Mouse (Mus musculus): Measurements from ENCODE around the gene Fsip1.

DNA sequence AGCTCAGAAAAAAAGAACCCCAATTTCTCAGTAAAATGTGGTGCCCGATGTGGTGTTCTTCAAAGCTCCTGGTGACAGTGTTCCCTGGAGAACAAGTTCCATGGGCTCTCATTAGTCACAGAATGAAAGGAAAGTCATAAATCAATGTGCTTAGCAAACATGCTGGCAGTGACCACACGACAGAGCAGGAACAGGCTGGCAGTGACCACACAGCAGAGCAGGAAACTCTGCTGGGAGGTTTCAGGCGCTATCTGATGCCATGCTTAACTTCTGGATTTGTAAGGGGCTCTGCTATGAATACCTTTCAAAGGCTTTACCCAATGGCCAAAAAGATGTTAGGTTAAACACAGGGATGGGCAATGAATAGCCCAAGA is 49.7 kb upstream of the Fsip1 start:
- no peak for TF ChIP-seq CTCF (IDR thresholded peaks at IDR 0.05; ENCODE audit: low read depth)
- no peak for TF ChIP-seq EP300 (IDR thresholded peaks at IDR 0.05; ENCODE audit: low read depth)

Measured in liver, postnatal 0 days (tissue).